Mouse (Mus musculus): Measurements from ENCODE around the gene H2afy2. TPM values are rescaled to one million over a fixed set of nuclear protein-coding genes. Genes with fewer than 3 reads are reported as not detected.

H2afy2 gene
- total RNA-seq, 2 experiments from 2014 or later: 14.3 to 14.6 TPM

GRCm38 (mm10) chr10:61787541-61788313 is 3.8 kb upstream of the H2afy2 start:
- DNase-seq (ENCODE audit: low spot score in 2 of 2): no peak

- DNase-seq (ENCODE audit: low spot score in 2 of 2): no peak
Observed at GRCm38 (mm10) chr10:61784414-61784813, 467 bp upstream of the H2afy2 start.

DNA sequence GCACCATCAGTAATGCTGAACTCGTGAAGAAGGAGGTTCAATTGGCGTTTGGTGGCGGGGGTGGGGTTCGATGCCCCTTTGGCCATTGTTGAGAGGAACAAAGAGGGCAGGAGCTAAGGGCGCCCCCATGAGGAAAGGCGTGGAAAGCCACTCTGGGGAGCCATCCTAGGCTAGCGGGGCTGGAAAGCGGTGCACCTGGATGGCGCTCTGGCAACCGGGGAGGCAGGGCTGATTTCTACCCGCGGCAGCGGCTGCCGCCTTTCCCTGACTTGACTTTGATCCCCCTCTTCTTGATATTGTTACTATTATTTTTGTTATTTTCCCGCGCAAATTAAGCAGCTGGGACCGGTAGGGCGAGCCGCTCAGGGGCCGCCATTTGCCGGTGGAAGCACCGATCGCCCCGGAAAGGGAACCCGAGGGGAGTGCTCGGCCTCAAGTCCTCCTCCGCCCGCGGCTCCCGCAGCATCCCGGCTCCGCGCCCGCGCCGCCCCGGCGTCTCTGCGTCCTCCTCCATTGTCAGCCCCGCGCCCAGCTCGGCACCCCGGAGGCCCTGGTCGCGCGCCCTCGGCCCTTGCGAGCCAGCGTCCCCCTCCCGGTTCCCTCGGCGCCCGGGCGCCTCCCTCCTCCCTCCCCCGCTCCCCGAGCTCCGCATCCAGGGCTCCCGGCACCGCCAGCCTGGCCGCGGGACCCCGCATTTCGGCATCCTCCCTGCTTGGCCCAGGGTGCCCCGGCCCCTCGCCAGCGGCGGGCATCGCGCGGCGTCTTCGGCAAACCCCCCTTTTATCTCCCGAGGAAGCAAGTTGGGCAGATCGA is 942 bp downstream of the H2afy2 start:
- DNase-seq (ENCODE audit: low spot score in 2 of 2): peak; percentile 31 to 58

- DNase-seq (ENCODE audit: low spot score in 2 of 2): no peak
Observed at GRCm38 (mm10) chr10:61781461-61782128, 2.4 kb downstream of the H2afy2 start.

GRCm38 (mm10) chr10:61766806-61767205 is 17.1 kb downstream of the H2afy2 start:
- no peak for DNase-seq (ENCODE audit: low spot score in 2 of 2)

GRCm38 (mm10) chr10:61765558-61765957 is 18.4 kb downstream of the H2afy2 start:
- no peak for DNase-seq (ENCODE audit: low spot score in 2 of 2)

DNA sequence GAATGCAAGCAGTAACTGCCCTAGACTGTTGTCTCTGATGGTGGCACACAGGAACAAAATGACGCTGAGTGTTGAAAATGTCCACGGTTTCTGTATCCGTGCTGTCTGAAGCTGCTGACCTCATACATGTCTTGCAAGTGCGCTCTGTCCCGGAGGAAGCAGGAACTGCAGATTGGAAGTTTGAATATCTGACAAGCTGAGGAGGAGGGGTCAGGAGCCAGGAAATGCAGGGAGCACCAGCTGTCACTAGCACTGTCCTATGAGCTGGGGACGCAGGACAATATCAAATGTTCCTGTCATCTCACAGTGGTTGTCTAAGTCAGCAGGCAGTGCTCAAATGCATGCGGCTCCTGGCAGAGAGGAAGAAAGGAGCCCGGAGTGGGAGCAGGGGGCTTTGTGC is 19.3 kb downstream of the H2afy2 start:
- DNase-seq (ENCODE audit: low spot score in 2 of 2): no peak

GRCm38 (mm10) chr10:61759869-61760268 is 24.1 kb downstream of the H2afy2 start:
- DNase-seq (ENCODE audit: low spot score in 2 of 2): no peak

DNA sequence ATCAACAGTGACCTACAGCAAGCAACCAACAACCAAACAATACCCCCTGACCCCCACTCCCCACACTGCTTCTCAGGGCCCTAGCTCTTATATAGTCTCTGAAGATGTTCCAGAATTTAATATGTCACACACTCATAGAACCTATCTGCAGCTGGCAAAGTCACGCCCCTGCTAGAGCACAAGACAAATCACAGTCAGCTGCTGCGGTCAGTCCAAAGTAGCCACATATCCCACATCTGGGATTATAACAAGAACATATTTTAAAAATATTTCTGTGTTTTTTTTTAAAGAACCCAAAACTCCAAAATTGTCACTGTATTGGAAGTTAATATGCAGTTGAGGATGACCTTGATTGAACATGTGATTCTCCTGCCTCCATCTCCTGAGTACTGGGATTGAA is 25.0 kb downstream of the H2afy2 start:
- DNase-seq (ENCODE audit: low spot score in 2 of 2): no peak

GRCm38 (mm10) chr10:61757022-61757421 is 26.9 kb downstream of the H2afy2 start:
- DNase-seq (ENCODE audit: low spot score in 2 of 2): peak in 1 of 2 experiments; percentile 45

GRCm38 (mm10) chr10:61753071-61753470 is 30.9 kb downstream of the H2afy2 start:
- DNase-seq (ENCODE audit: low spot score in 2 of 2): no peak

- DNase-seq (ENCODE audit: low spot score in 2 of 2): no peak
Observed at GRCm38 (mm10) chr10:61751534-61752219, 32.3 kb downstream of the H2afy2 start.

GRCm38 (mm10) chr10:61750014-61750413 is 33.9 kb downstream of the H2afy2 start:
- DNase-seq (ENCODE audit: low spot score in 2 of 2): no peak

- DNase-seq (ENCODE audit: low spot score in 2 of 2): no peak
Observed at GRCm38 (mm10) chr10:61747302-61747701, 36.6 kb downstream of the H2afy2 start.

DNA sequence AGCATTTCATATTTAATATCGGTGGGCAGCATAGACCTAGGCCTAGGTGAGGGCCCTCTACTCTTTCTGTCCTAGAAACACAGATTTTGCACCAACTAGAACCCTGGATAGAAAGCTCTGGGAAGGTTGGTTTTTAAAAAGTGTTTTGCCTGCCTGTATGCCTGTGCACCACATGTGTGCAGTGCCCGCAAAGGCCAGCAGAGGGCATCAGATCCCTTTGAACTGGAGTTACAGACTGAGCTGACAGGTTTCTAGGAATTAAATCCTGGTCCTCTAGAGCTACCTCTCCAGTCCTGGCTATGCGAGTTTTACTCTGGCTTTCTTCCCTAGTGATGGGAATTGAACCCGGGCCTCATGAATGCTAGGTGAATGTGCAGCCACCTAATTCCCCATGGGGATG is 38.8 kb downstream of the H2afy2 start:
- DNase-seq (ENCODE audit: low spot score in 2 of 2): no peak

DNA sequence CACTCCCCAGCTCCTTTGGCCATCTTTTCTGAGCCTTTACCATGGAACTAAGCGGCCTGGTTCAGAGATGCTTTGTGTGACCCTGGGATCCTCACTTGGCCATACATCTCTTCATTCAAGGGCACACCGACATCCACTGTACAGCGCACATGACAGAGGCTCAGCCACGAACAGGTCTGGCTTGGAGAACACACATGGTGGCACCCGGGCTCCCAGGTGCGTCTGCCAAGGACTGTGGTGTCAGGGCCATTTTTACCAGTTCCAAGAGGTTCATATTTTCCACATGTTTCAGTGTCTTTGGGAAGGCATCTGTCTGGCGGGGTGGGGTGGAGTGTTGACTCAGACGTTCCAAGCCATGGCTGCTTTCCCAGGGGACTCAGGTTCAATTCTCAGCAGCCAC is 41.6 kb downstream of the H2afy2 start:
- DNase-seq (ENCODE audit: low spot score in 2 of 2): no peak

DNA sequence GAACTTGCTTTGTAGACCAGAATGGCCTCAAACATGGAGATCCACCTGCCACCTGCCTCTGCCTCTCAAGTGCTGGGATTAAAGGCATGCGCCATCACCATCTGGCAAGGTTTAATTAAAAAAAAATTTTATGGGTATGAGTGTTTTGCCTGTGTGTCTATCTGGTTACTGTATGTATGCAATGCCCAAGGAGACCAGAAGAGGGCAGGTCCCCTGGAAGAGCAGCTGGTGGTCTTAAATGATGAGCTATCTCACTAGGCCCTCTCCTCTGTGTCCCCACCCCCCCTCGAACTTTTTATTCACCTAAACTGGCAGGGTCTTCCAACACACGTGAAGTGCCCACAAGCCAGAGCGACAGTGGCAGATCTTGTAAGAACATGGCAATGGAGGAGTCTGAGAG is 42.1 kb downstream of the H2afy2 start:
- DNase-seq (ENCODE audit: low spot score in 2 of 2): no peak

GRCm38 (mm10) chr10:61741306-61741705 is 42.6 kb downstream of the H2afy2 start:
- no peak for DNase-seq (ENCODE audit: low spot score in 2 of 2)

GRCm38 (mm10) chr10:61738126-61738525 is 45.8 kb downstream of the H2afy2 start:
- no peak for DNase-seq (ENCODE audit: low spot score in 2 of 2)

- no peak for DNase-seq (ENCODE audit: low spot score in 2 of 2)
Observed at GRCm38 (mm10) chr10:61737537-61737936, 46.4 kb downstream of the H2afy2 start.

- no peak for DNase-seq (ENCODE audit: low spot score in 2 of 2)
Observed at GRCm38 (mm10) chr10:61736671-61737078, 47.3 kb downstream of the H2afy2 start.

All from gastrocnemius, postnatal 4 days (tissue).